Comparison of ENCODE assay signal across 16 mouse cellular contexts in genomic region chr8:127450954-127451668, GRCm38 (mm10).
DNase-seq lines count a peak whose midpoint lies in the region; ATAC-seq and TF ChIP-seq lines count a peak whose summit lies in the region.
"Had no signal": no experiment of that assay in that cellular context is flagged by ENCODE, and none has a peak within 500 bp of the region (broad histone marks: within the 10 kb centered on the region; RNA-seq: fewer than 3 reads in every experiment).

No protein-coding gene starts in this region.

- H3K27ac ChIP-seq in stomach, embryonic 14.5 days (ENCODE audit: low read length): no peak overlapping the region
- no peak overlapping the region for H3K27ac ChIP-seq in stomach, postnatal 0 days (replicated peaks)
- H3K27ac ChIP-seq in forebrain, postnatal 0 days (ENCODE audit: low read depth, low read length): no peak overlapping the region
- H3K27ac ChIP-seq in midbrain, embryonic 11.5 days (ENCODE audit: low read depth, low read length): peak overlapping the region; percentile 11
- H3K27ac ChIP-seq: kidney, postnatal 0 days; limb, embryonic 12.5 days had no signal

- H3K4me1 ChIP-seq in stomach, embryonic 14.5 days (ENCODE audit: control insufficient read depth, insufficient read depth, low read length): no peaks in the 10 kb centered on the region
- H3K4me1 ChIP-seq in stomach, postnatal 0 days (replicated peaks; ENCODE audit: control insufficient read depth, insufficient read depth): no peaks in the 10 kb centered on the region
- H3K4me1 ChIP-seq in forebrain, postnatal 0 days (ENCODE audit: insufficient read depth): peaks cover 3% of the 10 kb centered on the region
- peaks cover 11% of the 10 kb centered on the region for H3K4me1 ChIP-seq in midbrain, embryonic 11.5 days (ENCODE audit: control insufficient read depth, insufficient read depth, low read length)

- no peaks in the 10 kb centered on the region; the same call in 1 of the 2 replicates for H3K36me3 ChIP-seq in stomach, embryonic 14.5 days (ENCODE audit: control insufficient read depth, insufficient read depth, low read length)
- 0 out of 2 replicates have a peak, but pooled peaks cover 4% of the 10 kb centered on the region for H3K36me3 ChIP-seq in stomach, postnatal 0 days (ENCODE audit: control insufficient read depth, insufficient read depth, low read length)
- H3K36me3 ChIP-seq in forebrain, postnatal 0 days (ENCODE audit: insufficient read depth): no peaks in the 10 kb centered on the region
- H3K36me3 ChIP-seq in midbrain, embryonic 11.5 days (ENCODE audit: control insufficient read depth, insufficient read depth, low read length): no peaks in the 10 kb centered on the region

- 79% methylated on average over 14 of the region's 14 CpGs for WGBS in stomach, embryonic 14.5 days
- WGBS in stomach, postnatal 0 days: 80% methylated on average over 14 of the region's 14 CpGs
- whole genome bisulfite sequencing in forebrain, postnatal 0 days: 18% methylated on average over 14 of the region's 14 CpGs
- 60% methylated on average over 14 of the region's 14 CpGs for WGBS in midbrain, embryonic 11.5 days

- no peaks in the 10 kb centered on the region for H3K9me3 ChIP-seq in stomach, embryonic 14.5 days (ENCODE audit: control insufficient read depth, low read depth, low read length)
- H3K9me3 ChIP-seq in stomach, postnatal 0 days (ENCODE audit: control insufficient read depth, low read length): no peaks in the 10 kb centered on the region
- H3K9me3 ChIP-seq in forebrain, postnatal 0 days (ENCODE audit: low read length): no peaks in the 10 kb centered on the region
- H3K9me3 ChIP-seq in midbrain, embryonic 11.5 days (ENCODE audit: control insufficient read depth, low read length): no peaks in the 10 kb centered on the region
- H3K9me3 ChIP-seq: limb, embryonic 12.5 days had no signal

- no peak for DNase-seq in stomach, postnatal 0 days (ENCODE audit: low spot score)
- DNase-seq in forebrain, postnatal 0 days: no peak
- DNase-seq in midbrain, embryonic 11.5 days (ENCODE audit: low spot score, missing footprints): peak; percentile 85
- DNase-seq in retina, postnatal 1 day: peak; percentile 77
- DNase-seq in cerebellum, adult 11-12 months: no peak
- no peak for DNase-seq in yolk sac, embryonic 10.5 days (ENCODE audit: low spot score)
- DNase-seq in heart, postnatal 25 days (ENCODE audit: low spot score): no peak
- DNase-seq: gastrocnemius, postnatal 10 days; lung, adult 18-20 months; right cerebral cortex, postnatal 14 days; thymus, postnatal 25 days had no signal

- H3K9ac ChIP-seq in stomach, embryonic 14.5 days (replicated peaks; ENCODE audit: low read depth, low read length): no peak overlapping the region
- H3K9ac ChIP-seq in stomach, postnatal 0 days (ENCODE audit: low read length): no peak overlapping the region
- no peak overlapping the region for H3K9ac ChIP-seq in forebrain, postnatal 0 days
- no peak overlapping the region for H3K9ac ChIP-seq in midbrain, embryonic 11.5 days (ENCODE audit: low read length)
- H3K9ac ChIP-seq: limb, embryonic 12.5 days had no signal

- no peaks in the 10 kb centered on the region for H3K27me3 ChIP-seq in stomach, embryonic 14.5 days (ENCODE audit: control insufficient read depth, insufficient read depth, low read length)
- H3K27me3 ChIP-seq in stomach, postnatal 0 days (ENCODE audit: control insufficient read depth, insufficient read depth, low read length): no peaks in the 10 kb centered on the region
- H3K27me3 ChIP-seq in forebrain, postnatal 0 days (ENCODE audit: insufficient read depth, low read length): no peaks in the 10 kb centered on the region
- H3K27me3 ChIP-seq in midbrain, embryonic 11.5 days (ENCODE audit: control insufficient read depth, insufficient read depth, low read length): no peaks in the 10 kb centered on the region
- H3K27me3 ChIP-seq: limb, embryonic 12.5 days had no signal

- intact Hi-C loops in heart, postnatal 25 days (cut with DNase I): no loop called here

- H3K4me3 ChIP-seq in stomach, embryonic 14.5 days (ENCODE audit: low read depth, low read length): no peak overlapping the region
- no peak overlapping the region for H3K4me3 ChIP-seq in stomach, postnatal 0 days (ENCODE audit: low read depth, low read length)
- no peak overlapping the region for H3K4me3 ChIP-seq in forebrain, postnatal 0 days (ENCODE audit: low read depth, low read length)
- no peak overlapping the region for H3K4me3 ChIP-seq in midbrain, embryonic 11.5 days (ENCODE audit: low read depth, low read length)
- H3K4me3 ChIP-seq: limb, embryonic 12.5 days had no signal

- no peak overlapping the region for H3K4me2 ChIP-seq in stomach, embryonic 14.5 days (replicated peaks; ENCODE audit: low read depth, low read length)
- H3K4me2 ChIP-seq in stomach, postnatal 0 days (replicated peaks; ENCODE audit: low read depth): no peak overlapping the region
- H3K4me2 ChIP-seq in forebrain, postnatal 0 days (ENCODE audit: low read depth): no peak overlapping the region
- no peak overlapping the region for H3K4me2 ChIP-seq in midbrain, embryonic 11.5 days
- H3K4me2 ChIP-seq: heart, embryonic 11.5 days; limb, embryonic 12.5 days had no signal

- TF ChIP-seq CTCF in stomach, postnatal 0 days (IDR thresholded peaks at IDR 0.05; ENCODE audit: low read depth): no peak
- TF ChIP-seq CTCF in forebrain, postnatal 0 days (IDR thresholded peaks at IDR 0.05; ENCODE audit: low read depth): no peak

- 0 out of 2 replicates have a peak, but pooled peaks have one; percentile 58 for ATAC-seq in stomach, embryonic 14.5 days (ENCODE audit: insufficient number of reproducible peaks, insufficient read depth, low FRiP score, low read depth)
- no peak for ATAC-seq in stomach, postnatal 0 days (ENCODE audit: low FRiP score, low TSS enrichment)
- ATAC-seq in forebrain, postnatal 0 days: peak; percentile 79; the same call in 1 of the 2 replicates
- peak; percentile 93 for ATAC-seq in midbrain, embryonic 11.5 days (ENCODE audit: low FRiP score)
- ATAC-seq: activated CD4-positive, CD25-positive, alpha-beta regulatory T cell, adult 4 months had no signal

- TF ChIP-seq EP300 in stomach, postnatal 0 days (optimal IDR thresholded peaks at IDR 0.05): no peak

Comparison
In these comparisons a context has a peak if more than half of its experiments do, and no peak if none do; other contexts are left out.
1. DNase-seq: peak in midbrain, embryonic 11.5 days (single experiment) and retina, postnatal 1 day (single experiment); none in stomach, postnatal 0 days (single experiment), forebrain, postnatal 0 days (single experiment), cerebellum, adult 11-12 months (single experiment), yolk sac, embryonic 10.5 days (single experiment) and heart, postnatal 25 days (single experiment).